Mouse (Mus musculus): ENCODE measurements at regions not wholly inside any gene's neighbourhood (a gene's known extent, or its start where the extent isn't known, plus 50 kb on each side); places are given as distances from the start of the nearest gene placed in this dataset.

DNA sequence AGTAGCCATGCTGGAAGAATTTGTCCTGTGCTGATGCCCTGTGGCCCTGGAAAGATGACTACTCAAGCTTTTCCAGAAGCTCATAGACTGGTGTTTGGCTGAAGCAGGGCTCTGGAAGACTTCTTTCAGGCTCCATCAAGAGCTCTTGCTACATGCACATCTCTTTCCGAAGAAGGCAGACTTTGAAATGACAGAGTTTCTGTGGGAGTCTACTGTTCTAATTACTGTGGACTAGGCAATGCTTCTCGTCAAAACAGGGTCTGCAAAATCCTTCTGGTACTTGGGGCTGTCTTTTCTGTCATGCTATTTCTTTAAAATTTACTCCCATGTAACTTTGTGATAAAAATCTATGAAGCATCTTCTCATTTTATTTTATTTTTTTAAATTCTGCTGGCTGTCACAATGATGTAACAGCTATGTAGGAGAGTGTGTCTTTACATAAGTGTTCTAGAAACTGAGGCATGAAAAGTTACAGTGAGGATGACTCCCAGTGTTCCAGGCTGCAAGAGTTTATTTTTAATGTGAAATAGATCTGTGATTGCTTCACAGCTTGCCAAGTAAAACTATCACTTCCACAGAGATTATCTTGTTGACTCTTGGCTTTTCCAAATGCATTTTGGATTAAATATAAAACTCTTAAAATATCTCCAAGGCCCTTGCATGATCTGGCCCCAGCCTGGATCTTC lies 244.9 kb upstream of the Nmur2 start:
- DNase-seq = no peak

DNA sequence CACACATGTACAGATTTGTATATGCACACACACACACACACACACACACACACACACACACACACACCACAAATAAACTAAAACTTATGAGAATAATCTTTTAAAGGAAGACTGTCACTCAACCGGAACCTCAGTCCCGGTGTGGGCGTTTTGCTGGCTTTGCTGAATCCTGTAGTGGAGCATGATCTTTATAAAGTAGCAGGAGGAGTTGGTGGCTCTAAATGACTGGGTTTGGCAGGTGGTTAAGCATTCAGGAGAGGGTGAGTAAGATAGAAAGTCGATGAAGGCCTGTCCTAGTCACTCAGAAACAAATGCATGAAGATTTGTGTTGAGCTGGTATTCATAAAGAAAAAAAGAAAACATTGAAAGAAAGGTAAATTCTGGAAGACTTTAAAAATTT lies 240.4 kb upstream of the Nmur2 start:
- DNase-seq = no peak

DNA sequence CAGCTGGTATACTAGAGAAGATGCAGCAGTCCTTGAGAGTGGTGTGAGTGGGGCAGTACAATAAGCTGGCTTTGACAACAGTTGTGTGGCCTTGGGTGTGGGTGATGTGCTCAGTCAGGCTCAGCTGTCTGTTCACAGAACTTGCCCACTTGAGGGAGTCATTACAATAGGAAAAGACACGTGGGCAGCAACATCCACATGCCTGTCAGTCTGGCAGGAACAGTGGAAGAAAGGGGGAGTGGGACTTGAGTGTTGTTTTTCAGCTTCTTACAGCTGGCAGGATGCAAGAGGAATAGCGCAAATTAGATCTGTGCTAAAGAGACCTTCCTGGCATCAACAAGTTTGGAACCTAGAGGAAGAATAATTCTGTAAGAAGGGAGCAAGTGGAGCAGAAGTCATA lies 239.4 kb upstream of the Nmur2 start:
- DNase-seq = no peak

DNA sequence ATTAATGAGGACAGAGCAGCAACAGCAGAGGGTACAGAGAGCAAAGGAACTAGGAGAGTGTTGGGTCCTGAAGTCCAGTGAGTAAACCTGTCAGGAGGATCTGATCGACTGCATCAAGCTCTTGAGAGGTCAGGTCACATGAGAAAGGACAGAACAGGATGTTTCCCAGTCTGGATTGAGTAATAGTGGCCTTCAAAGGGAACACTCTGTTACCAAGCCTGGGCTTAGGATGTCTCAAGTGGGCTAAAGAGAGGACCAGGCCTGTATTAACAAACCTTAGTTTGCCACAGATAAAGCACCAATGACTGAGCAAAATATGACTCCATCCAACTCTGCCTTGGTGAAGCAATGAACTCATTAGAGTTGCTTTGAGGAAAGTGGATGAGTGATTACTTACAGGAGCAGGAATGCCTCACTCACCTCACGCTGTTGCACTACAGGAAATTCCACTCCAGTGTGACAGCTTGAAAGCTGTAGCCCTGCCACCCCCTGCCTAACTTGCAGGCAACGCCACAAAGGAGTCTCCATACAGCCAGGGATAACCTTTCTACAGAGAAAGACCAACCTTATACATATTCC lies 229.2 kb upstream of the Nmur2 start:
- no peak for DNase-seq

DNA sequence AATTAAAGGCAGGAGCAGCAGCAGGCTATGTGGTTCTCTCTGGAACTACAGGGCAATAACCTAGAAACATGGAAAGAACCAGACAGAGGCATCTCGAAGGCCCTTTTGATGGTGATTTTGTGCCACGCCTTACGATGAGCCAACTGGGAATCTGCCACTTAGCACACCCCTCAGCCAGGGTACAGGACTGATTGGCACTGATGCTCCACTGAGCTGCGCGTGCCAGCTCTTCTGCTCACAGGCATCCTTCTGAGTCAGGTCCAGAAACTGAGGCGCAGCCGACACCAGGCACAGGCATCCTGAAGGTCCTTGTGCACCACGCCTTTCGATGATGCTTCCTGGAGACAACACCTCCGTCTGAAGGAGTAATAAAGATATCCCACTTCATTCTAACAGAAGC lies 221.9 kb upstream of the Nmur2 start:
- DNase-seq = no peak

- DNase-seq = no peak
These were observed 215.5 kb upstream of the Nmur2 start for GRCm38 (mm10) chr11:56256356-56256755.

DNA sequence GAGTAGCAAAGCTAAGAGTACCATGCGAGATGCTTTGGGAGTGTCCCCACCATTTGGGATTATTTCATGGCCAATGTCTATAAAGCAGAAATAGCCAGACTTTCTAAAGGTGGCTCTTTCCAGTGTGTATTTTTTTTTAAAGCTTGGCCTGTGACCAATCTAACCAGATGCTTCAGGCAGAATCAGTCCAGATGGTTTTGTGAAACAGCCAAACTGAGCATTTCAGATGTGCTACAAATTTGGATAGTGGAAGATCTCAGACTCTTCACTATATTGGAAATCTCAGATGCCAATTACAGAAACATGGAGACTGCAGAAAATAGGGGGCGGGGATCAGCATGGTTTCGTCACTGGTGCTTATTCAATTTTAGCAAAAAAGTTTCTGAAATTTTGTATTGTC lies 213.6 kb upstream of the Nmur2 start:
- no peak for DNase-seq

DNA sequence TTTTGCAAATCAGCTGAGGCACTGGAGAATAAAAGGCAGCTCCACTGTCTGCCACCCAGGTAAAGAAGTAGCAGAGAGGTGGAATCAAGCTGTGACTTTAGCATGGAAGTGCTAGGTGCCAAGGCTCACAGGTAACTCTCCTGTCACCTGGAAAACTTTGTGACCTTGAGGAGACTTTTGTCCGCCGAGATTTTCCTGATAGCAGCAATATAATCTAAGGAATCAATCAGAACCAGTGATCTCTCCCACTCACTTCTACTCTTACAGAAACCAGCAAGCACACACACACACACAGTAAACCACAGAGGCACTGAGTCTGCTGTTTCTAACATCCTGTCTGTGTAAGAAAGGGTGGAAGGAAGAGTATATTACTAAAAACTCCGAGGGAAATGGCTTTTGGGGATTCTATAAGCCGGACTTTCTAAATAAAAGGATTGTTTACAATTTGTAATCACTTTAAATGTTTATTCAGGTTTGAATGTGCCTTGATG lies 206.6 kb upstream of the Nmur2 start:
- DNase-seq = no peak

DNA sequence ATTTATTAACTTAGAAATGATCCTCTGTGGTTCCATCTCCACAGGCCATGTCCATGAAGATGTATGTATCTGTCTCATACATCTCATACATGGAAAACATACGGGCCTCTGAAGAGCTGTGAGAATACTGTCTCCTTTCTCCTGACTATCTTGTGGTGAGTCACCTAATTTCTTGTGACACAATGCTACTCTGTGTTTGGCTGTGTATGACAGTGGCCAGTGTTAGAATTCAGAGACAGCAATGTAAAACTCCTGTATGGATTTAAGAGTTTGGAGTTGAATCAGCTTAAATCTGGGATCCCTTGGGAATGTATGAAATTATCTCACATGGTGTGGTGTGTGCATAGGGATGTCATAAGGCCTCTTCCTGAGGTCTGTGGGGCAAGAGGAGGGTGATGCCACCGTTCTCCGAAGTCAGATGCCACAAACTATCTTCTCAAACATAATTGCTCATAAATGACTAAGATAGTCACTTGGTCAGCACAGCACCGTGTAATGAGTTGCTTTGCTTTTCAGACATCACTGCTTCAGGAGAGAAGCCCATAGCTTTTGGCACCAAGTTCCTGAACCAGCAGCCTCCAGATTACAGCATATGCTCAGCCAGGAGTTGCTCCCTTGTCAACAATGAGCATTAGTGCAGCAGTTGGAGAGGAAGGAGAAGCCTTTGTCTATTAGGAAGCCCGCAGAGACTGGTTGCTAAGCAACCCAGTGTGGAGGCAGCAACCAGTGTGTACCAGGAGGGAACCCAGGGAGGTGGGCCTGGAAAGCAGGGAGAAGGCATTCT lies 205.9 kb upstream of the Nmur2 start:
- no peak for DNase-seq

DNA sequence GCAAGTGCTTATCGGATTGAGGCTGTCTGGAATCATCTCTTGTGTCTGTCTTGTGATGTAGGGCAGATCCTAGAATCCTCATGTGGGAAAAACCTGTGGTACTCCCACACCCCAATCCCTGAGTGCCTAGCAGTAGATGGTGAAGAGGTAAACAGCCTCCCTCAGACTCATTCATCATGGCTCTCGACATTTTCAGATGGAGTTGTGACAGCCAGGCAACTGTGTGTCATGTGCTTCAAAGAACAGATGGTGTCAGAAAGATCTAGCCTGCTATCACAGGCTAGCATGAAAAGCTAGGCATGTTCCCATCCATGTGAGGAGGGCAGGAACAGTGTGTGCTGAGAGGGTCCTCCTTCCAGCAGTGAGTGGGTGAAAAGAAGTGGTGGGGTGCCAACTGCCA lies 204.1 kb upstream of the Nmur2 start:
- DNase-seq = no peak

DNA sequence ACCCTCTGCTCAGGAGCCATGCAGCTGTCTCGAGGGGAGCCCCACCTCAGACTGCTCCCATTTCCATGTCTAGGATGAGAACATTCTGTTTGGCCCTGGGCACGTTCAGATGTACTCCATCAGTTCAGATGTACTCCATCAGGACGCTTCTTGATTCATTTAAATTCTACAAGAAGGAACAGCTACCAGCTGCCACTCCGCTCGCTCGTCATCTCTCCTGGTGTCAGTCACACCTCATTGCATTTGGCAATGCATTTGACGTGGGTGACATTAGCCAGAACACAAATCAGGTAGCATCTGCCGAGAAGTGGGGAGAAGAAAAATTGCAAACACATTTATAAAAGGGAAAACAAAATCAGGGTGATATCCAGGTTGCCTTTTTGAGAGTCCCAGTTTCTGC lies 202.6 kb upstream of the Nmur2 start:
- no peak for DNase-seq

DNA sequence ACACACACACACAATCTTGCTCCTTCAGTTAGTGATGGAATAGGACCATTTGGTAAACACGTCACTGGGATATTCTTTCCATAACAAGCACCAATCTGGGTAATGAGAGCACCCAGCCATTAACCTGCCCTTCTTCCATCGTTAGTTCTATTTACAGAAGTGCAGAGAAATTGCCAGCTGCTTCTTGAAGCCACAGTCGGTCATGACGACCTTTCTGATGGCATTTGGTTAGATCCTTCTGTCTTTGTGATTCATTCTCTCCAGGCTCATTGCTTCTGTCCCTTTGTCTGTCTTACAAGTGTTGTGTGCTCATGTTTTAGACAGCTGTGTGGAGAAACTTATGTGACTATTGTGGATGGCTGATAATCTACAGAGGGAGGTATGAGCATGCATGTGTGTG lies 197.9 kb upstream of the Nmur2 start:
- no peak for DNase-seq

- DNase-seq = no peak
These were observed 184.2 kb upstream of the Nmur2 start for GRCm38 (mm10) chr11:56224999-56225398.

DNA sequence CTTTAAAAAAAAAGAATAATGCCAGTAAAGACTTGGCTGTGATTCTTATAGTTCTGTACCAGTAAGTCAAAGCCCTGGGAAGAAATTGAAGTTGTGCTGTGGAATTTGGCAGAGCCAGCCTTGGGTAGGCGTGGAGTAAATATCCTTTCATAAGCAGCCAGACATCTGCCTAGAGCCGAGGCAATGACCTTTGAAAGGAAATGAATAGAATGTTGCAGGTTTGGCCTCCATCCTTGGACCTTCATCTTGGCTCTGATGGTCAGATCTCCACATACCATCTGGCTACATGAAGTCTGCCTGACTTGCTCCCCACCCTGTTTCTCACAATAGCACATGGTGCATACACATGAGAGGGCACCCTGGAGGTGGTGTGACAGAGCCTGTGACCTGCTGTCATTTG lies 174.9 kb upstream of the Nmur2 start:
- DNase-seq = no peak

DNA sequence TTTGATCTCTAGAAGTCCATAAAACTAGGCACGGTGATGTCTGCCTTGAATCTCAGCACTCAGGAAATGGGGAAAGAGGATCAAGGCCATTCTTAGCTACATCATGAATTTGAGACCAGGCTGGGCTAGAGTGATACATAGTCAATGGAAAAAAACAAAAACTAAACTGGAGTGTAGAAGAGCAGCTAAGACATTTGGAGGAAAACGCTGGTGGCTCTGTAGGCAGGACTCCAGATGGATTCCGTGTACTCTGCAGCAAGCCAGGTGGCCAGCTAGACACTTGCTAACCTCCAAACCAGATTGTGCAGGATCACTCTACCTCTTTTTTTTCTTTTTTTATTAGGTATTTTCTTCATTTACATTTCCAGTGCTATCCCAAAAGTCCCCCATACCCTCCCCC lies 161.0 kb upstream of the Nmur2 start:
- no peak for DNase-seq

DNA sequence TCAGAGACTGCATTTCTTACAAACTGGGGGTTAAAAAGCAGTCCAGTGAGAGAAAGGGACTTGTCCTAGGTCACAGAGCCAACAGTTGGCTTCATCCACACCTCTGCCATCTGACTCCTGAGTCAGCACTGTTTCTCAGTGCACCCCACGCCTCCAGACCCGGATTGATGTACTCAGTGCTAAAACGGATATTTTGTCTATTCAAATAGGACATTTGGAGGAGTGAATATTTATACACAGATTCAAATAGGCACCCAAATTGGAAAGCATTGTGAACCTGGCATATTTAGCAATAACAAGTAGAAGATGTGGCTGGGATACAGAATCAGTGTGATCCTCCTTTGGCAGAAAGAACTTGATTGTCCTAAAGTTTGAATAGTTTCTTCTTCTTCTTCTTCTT lies 154.5 kb upstream of the Nmur2 start:
- DNase-seq = no peak

DNA sequence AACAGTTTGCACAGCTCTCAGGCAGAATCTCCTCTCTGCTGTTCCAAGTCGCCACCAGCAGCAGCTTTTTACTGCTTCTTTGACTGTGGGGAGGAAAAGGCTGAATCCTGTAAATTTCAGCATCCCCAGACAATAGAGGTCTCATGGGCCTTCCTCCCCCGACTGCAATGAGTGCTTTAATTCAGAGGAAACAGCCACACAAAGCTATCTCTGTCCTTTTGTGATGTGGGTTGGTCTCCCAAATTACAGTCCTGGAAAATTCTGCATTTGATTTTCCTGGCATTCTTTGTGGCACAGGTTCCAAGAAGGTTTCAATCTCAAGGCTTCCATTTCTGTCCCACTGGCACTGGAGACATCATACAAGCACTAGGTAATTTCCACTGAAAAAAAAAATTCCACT lies 152.6 kb upstream of the Nmur2 start:
- DNase-seq = no peak

GRCm38 (mm10) chr11:56173895-56174294 lies 133.1 kb upstream of the Nmur2 start:
- no peak for DNase-seq

GRCm38 (mm10) chr11:56173246-56173645 lies 132.4 kb upstream of the Nmur2 start:
- DNase-seq = no peak

GRCm38 (mm10) chr11:56169576-56169975 lies 128.8 kb upstream of the Nmur2 start:
- DNase-seq = peak; percentile 31 to 48

- no peak for DNase-seq
These were observed 126.0 kb upstream of the Nmur2 start for GRCm38 (mm10) chr11:56166849-56167248.

DNA sequence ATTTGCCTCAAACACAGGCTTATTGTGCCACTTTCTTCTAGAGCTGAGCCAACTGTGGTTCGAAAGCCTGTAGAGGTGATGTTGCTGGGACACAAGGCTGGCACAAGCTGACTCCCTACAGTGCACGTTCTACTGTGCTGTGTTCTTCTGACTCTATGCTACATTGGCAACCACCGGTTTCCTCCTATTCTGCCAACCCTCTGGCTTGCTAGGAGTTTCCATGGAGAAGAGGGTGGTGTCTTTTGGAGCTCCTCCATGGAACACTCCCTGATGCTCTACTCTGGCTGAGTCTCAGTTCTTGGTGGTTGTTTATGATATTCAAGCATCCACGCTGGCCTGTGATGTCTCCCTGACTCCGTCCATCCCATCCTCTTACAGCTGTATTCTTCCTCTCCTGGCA lies 124.9 kb upstream of the Nmur2 start:
- DNase-seq = no peak

GRCm38 (mm10) chr11:56160286-56160685 lies 119.5 kb upstream of the Nmur2 start:
- DNase-seq = no peak

- DNase-seq = peak; percentile 16 to 38
These were observed 118.7 kb upstream of the Nmur2 start for GRCm38 (mm10) chr11:56159412-56160074.

All from cerebellum, adult 18-20 months (tissue).